Mouse (Mus musculus) cortical plate, adult 2 months (tissue): ENCODE data around the gene Nop58.

Experiments used
- CTCF ChIP-seq: fragments of 200-500 bp; IDR thresholded peaks from 2 replicates; pipeline ENCODE4 v1.5.1; 2011; ENCODE audit warnings: mild to moderate bottlenecking, control low read depth, low read length; ENCODE audit not compliant: insufficient read depth; ENCODE audit errors: extremely low read depth
- POLR2A ChIP-seq: fragments of 200-500 bp; IDR thresholded peaks from 2 replicates; pipeline ENCODE4 v1.6.1; 2011; ENCODE audit warnings: mild to moderate bottlenecking, low read length, control low read depth; ENCODE audit not compliant: insufficient read depth; ENCODE audit errors: extremely low read depth

- TF ChIP-seq POLR2A: no peak
- TF ChIP-seq CTCF: no peak
Measured at GRCm38 (mm10) chr1:59719900-59720299, 35.1 kb downstream of the Nop58 start.
